Mouse (Mus musculus) cerebellum, adult 2 months (tissue): ENCODE data around the gene AI854703.

Experiments
- CTCF ChIP-seq: fragments of 200-500 bp; IDR thresholded peaks from 2 replicates; pipeline ENCODE4 v1.5.1; 2011; ENCODE audit warnings: low read depth, mild to moderate bottlenecking, control low read depth, low read length, moderate library complexity, borderline replicate concordance; ENCODE audit not compliant: insufficient read depth
- POLR2A ChIP-seq: fragments of 200-500 bp; IDR thresholded peaks from 2 replicates; pipeline ENCODE4 v1.6.1; 2011; ENCODE audit warnings: low read length, control low read depth, borderline replicate concordance; ENCODE audit not compliant: insufficient read depth

DNA sequence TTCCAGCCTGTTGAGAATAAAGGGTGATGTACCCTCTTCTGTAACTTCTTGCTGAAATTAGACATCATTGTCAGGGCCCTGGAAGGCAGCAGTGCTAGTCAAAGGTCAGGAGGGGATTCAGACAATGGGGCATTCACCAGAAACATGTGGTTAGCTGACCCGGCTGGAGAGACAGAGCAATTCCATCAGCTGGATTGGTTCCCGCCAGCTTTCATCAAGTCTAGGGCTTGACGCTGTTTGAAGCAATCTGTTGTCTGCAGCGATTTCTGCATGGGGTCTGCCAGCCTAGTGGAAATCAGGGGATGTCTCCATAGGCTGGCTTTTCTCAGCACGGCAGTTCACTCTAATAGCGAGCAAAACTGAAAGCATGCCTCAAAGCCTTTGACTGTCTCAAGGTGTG, 10.0 kb downstream of the AI854703 start:
- TF ChIP-seq POLR2A (no peak), CTCF (no peak)
